Mouse (Mus musculus): ENCODE measurements at regions not wholly inside any gene's neighbourhood (a gene's known extent, or its start where the extent isn't known, plus 50 kb on each side); places are given as distances from the start of the nearest gene placed in this dataset.

GRCm38 (mm10) chr10:111921492-111921891, 51.0 kb upstream of the Krr1 start:
- H3K4me3 ChIP-seq (replicated peaks), result no peak overlapping the region
- H3K36me3 ChIP-seq (ENCODE audit: control insufficient read depth), result no peaks in the 10 kb centered on the region
- no peaks in the 10 kb centered on the region for H3K27me3 ChIP-seq (ENCODE audit: control insufficient read depth)
- H3K4me1 ChIP-seq (ENCODE audit: control insufficient read depth), result peaks cover 12% of the 10 kb centered on the region
- TF ChIP-seq GATA1 (IDR thresholded peaks at IDR 0.05; ENCODE audit: low read length) (no peak), TAL1 (IDR thresholded peaks at IDR 0.05; ENCODE audit: low read length) (no peak)
- no peaks in the 10 kb centered on the region for H3K9me3 ChIP-seq (ENCODE audit: control insufficient read depth, low read length)
